8 mouse cellular contexts compared by ENCODE assay signal in genomic region chr10:84440541-84441433, GRCm38 (mm10). TPM values are rescaled to one million over a fixed set of nuclear protein-coding genes. Genes with fewer than 3 reads are reported as not detected.
DNase-seq lines count a peak whose midpoint lies in the region; ATAC-seq lines count a peak whose summit lies in the region.

TSS of gene Nuak1 (minus strand) at chr10:84440597.

- H3K36me3 ChIP-seq in intestine, embryonic 15.5 days = no peaks in the 10 kb centered on the region
- H3K36me3 ChIP-seq in midbrain, embryonic 10.5 days = peaks cover 4% of the 10 kb centered on the region

- peak within 1 kb of the TSS; percentile 89 for H3K4me2 ChIP-seq in intestine, embryonic 15.5 days (replicated peaks)

- H3K9ac ChIP-seq in intestine, embryonic 15.5 days = peak within 1 kb of the TSS; percentile 97

- H3K27me3 ChIP-seq in intestine, embryonic 15.5 days (replicated peaks) = no peaks in the 10 kb centered on the region
- H3K27me3 ChIP-seq in midbrain, embryonic 10.5 days (ENCODE audit: low read depth, poor library complexity, severe bottlenecking) = no peaks in the 10 kb centered on the region

- peak; percentile 93 to 97 for DNase-seq in adrenal gland, adult (ENCODE audit: inconsistent age in 2 of 2, low spot score in 1 of 2)
- peak; percentile 92 for DNase-seq in embryo, embryonic 10 days (ENCODE audit: low spot score)
- peak; percentile 86 for DNase-seq in gastrocnemius, postnatal 36 days
- peak; percentile 86 to 90 for DNase-seq in left cerebral cortex, postnatal 36 days (ENCODE audit: low spot score in 2 of 2)
- peak; percentile 91 for DNase-seq in midbrain, embryonic 10.5 days (ENCODE audit: low spot score)
- peak; percentile 73 for DNase-seq in skeletal muscle tissue, adult 2 months (ENCODE audit: low read depth, low spot score)
- no peak for DNase-seq in c-Kit-positive CD71-positive TER-119-positive erythroid progenitor cells, embryonic 14.5 days (ENCODE audit: low spot score)

- peak within 1 kb of the TSS; percentile 73 for H3K4me3 ChIP-seq in intestine, embryonic 15.5 days (replicated peaks)
- peak within 1 kb of the TSS; percentile 94 for H3K4me3 ChIP-seq in midbrain, embryonic 10.5 days

- peak within 1 kb of the TSS; percentile 90 for H3K27ac ChIP-seq in intestine, embryonic 15.5 days
- peak within 1 kb of the TSS; percentile 99 for H3K27ac ChIP-seq in midbrain, embryonic 10.5 days (replicated peaks)

- peaks cover 21% of the 10 kb centered on the region; the same call in 1 of the 2 replicates for H3K4me1 ChIP-seq in intestine, embryonic 15.5 days (replicated peaks)
- peaks cover 90% of the 10 kb centered on the region for H3K4me1 ChIP-seq in midbrain, embryonic 10.5 days

- no peaks in the 10 kb centered on the region for H3K9me3 ChIP-seq in intestine, embryonic 15.5 days
- no peaks in the 10 kb centered on the region for H3K9me3 ChIP-seq in midbrain, embryonic 10.5 days (replicated peaks)

- intact Hi-C loops in gastrocnemius, postnatal 36 days (cut with DNase I) = loop anchor here (2.0 to 5.0 kb wide), 2 partner anchors 44 to 418 kb away; no protein-coding TSS in a partner anchor
- intact Hi-C loops in left cerebral cortex, postnatal 36 days (cut with DNase I) = loop anchor here (5.0 kb wide), 1 partner anchor 208 kb away; no protein-coding TSS in a partner anchor

- under 1% methylated on average over 64 of the region's 94 CpGs for WGBS in intestine, embryonic 15.5 days
- under 1% methylated on average over 75 of the region's 94 CpGs for WGBS in midbrain, embryonic 10.5 days

- peak; percentile 92 for ATAC-seq in intestine, embryonic 15.5 days

RNA-seq across cellular contexts. Expression of gene Nuak1, which starts in this region (rescaled TPM):
- 10 to 100 TPM; 13.5 to 18.9 TPM for total RNA-seq in gastrocnemius, postnatal 36 days (2021)
- polyA plus RNA-seq in intestine, embryonic 15.5 days (2015; fragmentation: Nextera tagmentation; extraction: Ambion mirVana) = 0.92 and 0.97 TPM in 2 replicates
- total RNA-seq in left cerebral cortex, postnatal 36 days (2021) = 10 to 100 TPM; 69.3 to 69.7 TPM
- polyA plus RNA-seq in midbrain, embryonic 10.5 days (2016; fragmentation: Nextera tagmentation; extraction: Ambion mirVana) = 3.0 and 4.0 TPM in 2 replicates

Comparison
In these comparisons a context has a peak if more than half of its experiments do, and no peak if none do; other contexts are left out.
1. Peak in ATAC-seq, H3K4me3 ChIP-seq, H3K27ac ChIP-seq, H3K9ac ChIP-seq and H3K4me2 ChIP-seq in intestine, embryonic 15.5 days; RNA of the gene not detected or under 1 TPM.